Mouse (Mus musculus) left cerebral cortex, postnatal 10 days (tissue): Measurements from ENCODE around the gene Olfr1080. TPM values are rescaled to one million over a fixed set of nuclear protein-coding genes. Genes with fewer than 3 reads are reported as not detected.
"Not testable (repeated sequence)": the region's sequence is repeated elsewhere in the genome, so short reads cannot be mapped to it uniquely, and the experiment has no call there.

ENCODE experiments used
- DNase-seq, 2 experiments: peaks; one replicate each; pipeline ENCODE4 v3.0.0; 2021 to 2022; ENCODE audit warnings: low spot score in 2 of 2, mixed read lengths in 1 of 2; ENCODE audit errors: extremely low spot score in 1 of 2
- intact Hi-C: fragments of 180-260 bp; cut with DNase I; formaldehyde crosslinking; loops from one replicate; pipeline ENCODE4 v1.15.1; 2025
- total RNA-seq, 2 experiments: library from RNA; stranded (reverse); gene quantifications; 2 replicates each; pipeline ENCODE4 v1.2.3; 2021

Olfr1080 gene
- not detected for total RNA-seq

GRCm38 (mm10) chr2:86558135-86558534 is at the start of gene Olfr1080:
TSS of gene Olfr1080 (minus strand) at chr2:86558235.
- intact Hi-C loops, DNase-seq: not testable (repeated sequence)

DNA sequence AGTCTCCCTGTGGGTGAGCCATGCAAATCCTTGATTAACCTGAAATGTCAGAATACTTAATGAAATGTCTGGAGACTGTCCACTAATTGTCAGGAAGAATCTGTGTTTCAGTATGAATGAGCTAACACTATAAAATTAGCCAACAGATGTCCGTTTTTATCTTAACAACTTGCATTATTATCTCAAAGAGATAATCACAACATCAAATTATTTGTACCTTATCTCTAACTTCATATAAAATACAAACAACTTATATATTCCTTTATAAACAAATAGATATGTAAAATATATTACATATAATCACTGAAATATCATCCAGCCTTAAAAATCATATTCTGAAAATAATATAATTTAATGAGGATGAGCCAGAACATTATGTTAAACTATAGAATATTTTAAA is 40.8 kb upstream of the Olfr1080 start, which contains the start of gene Olfr1082:
TSS of gene Olfr1082 (minus strand) at position 101 of the 400 bp plus-strand sequence.
- not testable (repeated sequence) for DNase-seq

GRCm38 (mm10) chr2:86542380-86542779 is 15.7 kb downstream of the Olfr1080 start, which contains the start of gene Olfr1079:
TSS of gene Olfr1079 (minus strand) at chr2:86542480.
- intact Hi-C loops: no loop called here
- DNase-seq: no peak

More for the DNA sequence above, 40.8 kb upstream of the Olfr1080 start, which contains the start of gene Olfr1082:
- intact Hi-C loops: not testable (repeated sequence)

- intact Hi-C loops: no loop called here
- peak in 1 of 2 experiments; percentile 0 for DNase-seq
Measured at GRCm38 (mm10) chr2:86530991-86531390, 27.0 kb downstream of the Olfr1080 start.

DNA sequence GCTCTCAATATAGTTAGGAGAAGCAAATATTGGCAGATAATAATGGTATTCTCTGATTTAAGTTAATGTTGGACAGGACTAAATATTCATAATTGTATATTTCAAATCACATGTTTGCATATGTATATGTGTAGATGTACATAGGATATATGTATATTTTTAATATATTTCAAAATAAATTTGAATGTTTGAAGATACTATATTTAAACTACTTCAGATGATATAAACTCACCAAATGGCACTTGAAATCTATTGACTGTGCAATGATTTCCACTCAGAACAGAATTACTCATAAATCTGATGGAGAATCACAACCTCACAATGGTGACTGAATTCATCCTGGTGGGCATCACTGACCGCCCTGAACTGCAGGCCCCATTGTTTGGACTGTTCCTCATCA is 49.9 kb downstream of the Olfr1080 start, which contains the start of gene Olfr1076:
TSS of gene Olfr1076 (plus strand) at position 301 of the 400 bp plus-strand sequence.
- no peak for DNase-seq

More for the DNA sequence above, 49.9 kb downstream of the Olfr1080 start, which contains the start of gene Olfr1076:
- intact Hi-C loops: no loop called here

Other genes starting within 250 kb of the Olfr1080 start
- not detected for gene Olfr1053, start 243.0 kb downstream of the Olfr1080 start, total RNA-seq
- gene Olfr1054, start 222.8 kb downstream of the Olfr1080 start, total RNA-seq: not detected
- gene Olfr1055, start 208.0 kb downstream of the Olfr1080 start, total RNA-seq: not detected
- gene Olfr1056, start 195.8 kb downstream of the Olfr1080 start, total RNA-seq: not detected
- not detected for gene Olfr1057, start 179.8 kb downstream of the Olfr1080 start, total RNA-seq
- gene Olfr1058, start 169.7 kb downstream of the Olfr1080 start, total RNA-seq: not detected
- gene Olfr1061, start 144.2 kb downstream of the Olfr1080 start, total RNA-seq: not detected
- gene Olfr1062, start 131.5 kb downstream of the Olfr1080 start, total RNA-seq: not detected
- not detected for gene Olfr1065, start 107.6 kb downstream of the Olfr1080 start, total RNA-seq
- gene Olfr1066, start 102.0 kb downstream of the Olfr1080 start, total RNA-seq: not detected
- gene Olfr228, start 70.8 kb downstream of the Olfr1080 start, total RNA-seq: not detected
- not detected for gene Olfr1076, start 49.8 kb downstream of the Olfr1080 start, total RNA-seq
- not detected for gene Olfr1079, start 15.8 kb downstream of the Olfr1080 start, total RNA-seq
- not detected for gene Olfr1082, start 40.7 kb upstream of the Olfr1080 start, total RNA-seq
- gene Olfr1084, start 81.5 kb upstream of the Olfr1080 start, total RNA-seq: not detected
- not detected for gene Olfr1085, start 103.8 kb upstream of the Olfr1080 start, total RNA-seq
- not detected for gene Olfr1086, start 121.9 kb upstream of the Olfr1080 start, total RNA-seq
- gene Olfr1087, start 140.2 kb upstream of the Olfr1080 start, total RNA-seq: not detected
- gene Olfr1089, start 175.5 kb upstream of the Olfr1080 start, total RNA-seq: not detected
- gene Olfr1090, start 200.8 kb upstream of the Olfr1080 start, total RNA-seq: not detected
- gene Olfr1093, start 224.2 kb upstream of the Olfr1080 start, total RNA-seq: not detected